Mouse (Mus musculus): Measurements from ENCODE around the gene Ptpn20. TPM values are rescaled to one million over a fixed set of nuclear protein-coding genes. Genes with fewer than 3 reads are reported as not detected.
A peak's percentile ranks its signal among the peaks of the same experiment; 100 is the strongest.

The Ptpn20 gene
- total RNA-seq, 2 experiments from 2014 or later = not detected

GRCm38 (mm10) chr14:33677996-33678395 lies 89.0 kb downstream of the Ptpn20 start:
- DNase-seq = no peak

DNA sequence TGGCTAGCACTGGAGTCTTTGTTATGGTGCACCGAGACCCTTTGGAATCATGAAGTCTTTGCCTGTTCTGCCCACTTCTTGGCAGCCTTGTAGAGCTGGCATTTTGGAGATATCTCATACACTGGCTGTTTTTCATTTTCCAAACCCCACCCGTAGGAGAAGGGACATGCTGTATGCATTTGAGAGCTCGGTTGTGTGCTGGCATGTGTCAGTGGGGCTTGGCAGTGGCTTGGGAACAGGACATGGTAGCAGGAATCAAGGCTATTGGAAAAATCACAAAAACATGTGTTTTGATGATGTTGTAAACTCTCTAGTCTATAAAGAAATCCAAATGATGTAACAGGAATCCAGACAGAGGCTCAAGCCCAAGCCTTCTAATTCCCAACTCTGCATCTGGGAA lies 89.7 kb downstream of the Ptpn20 start:
- no peak for DNase-seq

- DNase-seq = peak; percentile 70 to 85
These were observed 91.6 kb downstream of the Ptpn20 start for GRCm38 (mm10) chr14:33680621-33681020.

DNA sequence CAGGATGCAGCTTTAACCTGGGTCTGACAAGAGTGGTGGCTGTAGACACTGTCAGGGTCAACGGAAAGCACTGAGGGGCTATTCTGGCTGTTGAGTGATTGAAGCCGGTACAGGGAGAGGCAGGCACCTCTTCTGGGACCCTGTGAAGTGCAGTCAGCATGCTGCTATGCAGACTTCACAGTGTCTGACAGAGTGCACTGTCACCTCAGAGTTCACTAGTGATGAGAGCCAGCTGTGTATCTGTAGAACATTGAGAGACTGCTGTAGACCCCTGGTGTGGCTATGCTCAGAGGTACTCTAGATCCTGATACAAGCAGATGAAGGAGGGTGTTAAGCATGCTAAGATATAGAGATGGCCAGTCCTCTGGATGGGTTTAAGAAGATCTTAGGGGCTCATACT lies 93.8 kb downstream of the Ptpn20 start:
- no peak for DNase-seq

DNA sequence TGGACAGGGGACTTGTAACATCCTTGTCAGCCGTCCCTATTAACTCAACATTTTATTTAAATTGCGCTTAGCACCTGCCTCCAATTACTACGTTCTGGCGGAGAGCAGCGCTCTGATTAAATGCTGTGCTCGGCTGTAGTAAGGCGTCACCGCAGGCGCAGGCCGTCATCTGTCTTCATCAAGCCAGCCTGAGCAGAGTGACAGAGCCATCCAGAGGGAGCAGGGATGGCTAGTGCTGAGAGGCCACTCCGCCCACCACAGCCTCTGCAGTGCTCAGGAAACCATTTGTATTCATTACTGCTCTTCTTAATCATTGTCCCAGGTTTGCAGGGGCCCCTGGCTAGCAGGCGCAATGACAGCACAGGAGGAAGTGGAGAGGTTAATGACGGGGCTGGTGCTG lies 94.7 kb downstream of the Ptpn20 start:
- no peak for DNase-seq

DNA sequence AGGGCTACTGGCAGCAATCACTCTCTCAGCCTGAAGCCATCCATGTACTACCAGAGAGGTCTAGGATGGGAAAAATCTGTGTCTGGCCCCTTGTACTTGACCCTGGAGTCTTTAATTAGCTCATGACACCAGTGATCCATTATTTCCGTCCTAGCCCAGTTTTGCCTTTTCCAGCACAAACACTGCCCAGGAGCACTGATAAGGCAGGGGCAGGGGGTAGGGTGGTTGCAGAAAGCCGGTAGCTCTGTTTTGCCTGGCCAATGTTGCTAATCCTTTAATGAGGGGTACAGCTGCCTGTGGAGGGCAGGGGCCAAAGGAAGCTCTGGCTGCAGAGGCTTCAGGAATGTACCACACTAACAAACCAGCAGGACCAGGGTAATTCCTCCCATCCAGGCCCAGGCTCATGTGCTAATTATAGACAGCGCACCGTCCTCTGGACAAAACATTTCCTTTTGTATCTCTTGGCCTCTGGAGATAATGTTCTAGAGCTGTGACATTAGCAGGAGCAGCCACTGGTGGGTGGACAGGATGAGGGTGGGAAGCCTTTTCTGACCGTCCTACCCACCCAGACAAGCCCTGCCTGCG lies 98.5 kb downstream of the Ptpn20 start:
- DNase-seq = peak; percentile 51 to 76

- DNase-seq = no peak
These were observed 100.0 kb downstream of the Ptpn20 start for GRCm38 (mm10) chr14:33689044-33689443.

Other genes starting within 250 kb of the Ptpn20 start
- gene Mapk8, start 142.0 kb upstream of the Ptpn20 start, total RNA-seq (2021) = 10 to 100 TPM; 23.3 to 30.8 TPM
- under 1 TPM in 1 of 2 experiments, not detected in 1; 0.18 TPM for gene Frmpd2, start 117.5 kb upstream of the Ptpn20 start, total RNA-seq (2021)